Mouse (Mus musculus): ENCODE measurements around the gene Ywhab. TPM values are rescaled to one million over a fixed set of nuclear protein-coding genes. Genes with fewer than 3 reads are reported as not detected.

The Ywhab gene
- polyA plus RNA-seq, 1 experiment from 2014 or later, result 311 TPM

- ATAC-seq (ENCODE audit: insufficient number of reproducible peaks, insufficient read depth, low FRiP score, low TSS enrichment, low read depth), result peak; percentile 43; the same call in 1 of the 2 replicates
- no peak overlapping the region for H3K27ac ChIP-seq
- no peaks in the 10 kb centered on the region for H3K9me3 ChIP-seq
- peak overlapping the region; percentile 57 for H3K4me2 ChIP-seq
- peak overlapping the region; percentile 52; the same call in 1 of the 2 replicates for H3K9ac ChIP-seq
- no peaks in the 10 kb centered on the region for H3K27me3 ChIP-seq
- peaks cover 3% of the 10 kb centered on the region; the same call in 1 of the 2 replicates for H3K4me1 ChIP-seq
- peaks cover 12% of the 10 kb centered on the region for H3K36me3 ChIP-seq
- 6% methylated on average over 14 of the region's 16 CpGs for WGBS
- H3K4me3 ChIP-seq, result peak overlapping the region; percentile 33
These were observed 52.5 kb downstream of the Ywhab start for GRCm38 (mm10) chr2:164047197-164047690.

- peaks cover 71% of the 10 kb centered on the region for H3K36me3 ChIP-seq
- no peak overlapping the region for H3K27ac ChIP-seq
- no peak overlapping the region for H3K9ac ChIP-seq
- H3K4me1 ChIP-seq, result no peaks in the 10 kb centered on the region
- H3K4me2 ChIP-seq, result no peak overlapping the region
- H3K4me3 ChIP-seq, result no peak overlapping the region
- H3K9me3 ChIP-seq, result no peaks in the 10 kb centered on the region
- 90% methylated on average over 8 of the region's 8 CpGs for WGBS
- no peaks in the 10 kb centered on the region for H3K27me3 ChIP-seq
- no peak for ATAC-seq (ENCODE audit: insufficient number of reproducible peaks, insufficient read depth, low FRiP score, low TSS enrichment, low read depth)
These were observed 59.0 kb downstream of the Ywhab start for GRCm38 (mm10) chr2:164053767-164054166.

DNA sequence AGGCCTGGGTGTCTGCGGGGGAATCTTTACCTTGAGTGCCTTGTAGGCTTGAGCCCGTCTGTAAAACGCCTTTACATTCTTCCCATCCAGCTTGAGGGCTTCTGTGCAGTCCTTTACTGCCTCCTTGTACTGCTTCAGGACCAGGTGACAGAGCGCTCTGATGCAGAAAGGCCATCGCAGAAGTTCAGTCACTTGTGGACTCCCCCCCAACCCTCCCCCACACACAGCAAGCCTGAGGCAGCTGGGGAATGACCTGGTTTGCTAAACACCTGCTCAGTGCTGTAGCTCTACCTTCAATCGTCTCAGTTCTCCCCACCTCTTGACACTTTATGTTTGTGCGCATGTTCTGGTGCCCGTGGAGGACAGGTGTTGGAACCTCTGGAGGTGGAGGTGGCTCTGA lies 59.9 kb downstream of the Ywhab start:
- H3K9me3 ChIP-seq, result no peaks in the 10 kb centered on the region
- H3K4me1 ChIP-seq, result no peaks in the 10 kb centered on the region
- H3K27ac ChIP-seq, result no peak overlapping the region
- no peak overlapping the region for H3K4me3 ChIP-seq
- no peak for ATAC-seq (ENCODE audit: insufficient number of reproducible peaks, insufficient read depth, low FRiP score, low TSS enrichment, low read depth)
- H3K36me3 ChIP-seq, result peaks cover 79% of the 10 kb centered on the region
- no peak overlapping the region for H3K9ac ChIP-seq
- 93% methylated on average over 8 of the region's 8 CpGs for WGBS
- no peaks in the 10 kb centered on the region for H3K27me3 ChIP-seq
- H3K4me2 ChIP-seq, result no peak overlapping the region

- peaks cover 91% of the 10 kb centered on the region for H3K36me3 ChIP-seq
- H3K4me2 ChIP-seq, result no peak overlapping the region
- no peak for ATAC-seq (ENCODE audit: insufficient number of reproducible peaks, insufficient read depth, low FRiP score, low TSS enrichment, low read depth)
- WGBS, result 92% methylated on average over 8 of the region's 8 CpGs
- H3K9ac ChIP-seq, result no peak overlapping the region
- H3K27me3 ChIP-seq, result no peaks in the 10 kb centered on the region
- H3K4me1 ChIP-seq, result no peaks in the 10 kb centered on the region
- no peaks in the 10 kb centered on the region for H3K9me3 ChIP-seq
- H3K4me3 ChIP-seq, result no peak overlapping the region
- no peak overlapping the region for H3K27ac ChIP-seq
These were observed 65.0 kb downstream of the Ywhab start for GRCm38 (mm10) chr2:164059634-164060235.

Other genes with a start within 250 kb of the Ywhab start
- gene Ada, start 244.7 kb upstream of the Ywhab start, polyA plus RNA-seq (2015; fragmentation: Nextera tagmentation; extraction: Ambion mirVana), result 8.5 and 11.1 TPM in 2 replicates
- gene Ccn5, start 174.1 kb upstream of the Ywhab start, polyA plus RNA-seq (2015; fragmentation: Nextera tagmentation; extraction: Ambion mirVana), result 0.24 and 0.34 TPM in 2 replicates
- gene Kcnk15, start 141.3 kb upstream of the Ywhab start, polyA plus RNA-seq (2015; fragmentation: Nextera tagmentation; extraction: Ambion mirVana), result not detected in 2 replicates
- gene Rims4, start 76.3 kb upstream of the Ywhab start, polyA plus RNA-seq (2015; fragmentation: Nextera tagmentation; extraction: Ambion mirVana), result 0.22 and 0.30 TPM in 2 replicates
- gene Pabpc1l, start 30.5 kb downstream of the Ywhab start, polyA plus RNA-seq (2015; fragmentation: Nextera tagmentation; extraction: Ambion mirVana), result 1.6 and 2.8 TPM in 2 replicates
- 19.0 and 19.8 TPM in 2 replicates for gene Stk4, start 75.4 kb downstream of the Ywhab start, polyA plus RNA-seq (2015; fragmentation: Nextera tagmentation; extraction: Ambion mirVana)
- 59.1 and 59.3 TPM in 2 replicates for gene Tomm34, start 76.2 kb downstream of the Ywhab start, polyA plus RNA-seq (2015; fragmentation: Nextera tagmentation; extraction: Ambion mirVana)
- gene Kcns1, start 176.2 kb downstream of the Ywhab start, polyA plus RNA-seq (2015; fragmentation: Nextera tagmentation; extraction: Ambion mirVana), result 0.80 and 1.2 TPM in 2 replicates
- not detected in 2 replicates for gene Wfdc5, start 187.8 kb downstream of the Ywhab start, polyA plus RNA-seq (2015; fragmentation: Nextera tagmentation; extraction: Ambion mirVana)
- gene Wfdc12, start 195.6 kb downstream of the Ywhab start, polyA plus RNA-seq (2015; fragmentation: Nextera tagmentation; extraction: Ambion mirVana), result not detected in 2 replicates
- not detected in 2 replicates for gene Wfdc15a, start 205.2 kb downstream of the Ywhab start, polyA plus RNA-seq (2015; fragmentation: Nextera tagmentation; extraction: Ambion mirVana)
- gene Wfdc15b, start 226.7 kb downstream of the Ywhab start, polyA plus RNA-seq (2015; fragmentation: Nextera tagmentation; extraction: Ambion mirVana), result not detected in 2 replicates
- not detected in 2 replicates for gene Svs2, start 243.5 kb downstream of the Ywhab start, polyA plus RNA-seq (2015; fragmentation: Nextera tagmentation; extraction: Ambion mirVana)